Mouse (Mus musculus) gastrocnemius, postnatal 36 days (tissue): ENCODE data around the gene Wdr19. TPM values are rescaled to one million over a fixed set of nuclear protein-coding genes. Genes with fewer than 3 reads are reported as not detected.
"Not testable (repeated sequence)": the region's sequence is repeated elsewhere in the genome, so short reads cannot be mapped to it uniquely, and the experiment has no call there.

ENCODE experiments used
- DNase-seq, 2 experiments: peaks; one replicate each; pipeline ENCODE4 v3.0.0; 2022
- intact Hi-C: fragments of 180-260 bp; cut with DNase I; formaldehyde crosslinking; loops from one replicate; pipeline ENCODE4 v1.15.1; 2025
- total RNA-seq, 2 experiments: library from RNA; stranded (reverse); gene quantifications; 2 replicates each; pipeline ENCODE4 v1.2.3; 2021

Gene Wdr19
- total RNA-seq, 2 experiments from 2014 or later, result 1.1 to 1.9 TPM

DNA sequence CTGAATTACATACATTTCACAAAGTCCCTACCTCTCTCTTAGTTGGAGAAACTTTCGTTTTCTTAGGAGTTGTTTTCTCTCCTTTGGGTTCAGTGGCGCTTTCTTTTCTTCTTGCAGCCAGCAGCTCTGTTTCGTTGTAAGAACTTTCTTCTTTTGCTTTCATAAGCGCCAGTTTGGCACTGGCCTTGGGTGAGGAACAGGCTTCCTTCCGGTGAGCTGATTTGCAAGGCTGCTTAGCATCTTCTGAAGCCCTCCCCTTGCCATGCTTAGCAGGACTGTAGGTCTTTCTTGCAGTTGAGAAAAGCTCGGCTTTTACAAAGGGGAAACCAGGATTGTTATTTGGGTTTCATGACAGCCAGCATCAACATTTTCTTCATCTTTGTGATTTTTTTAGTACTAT lies 94.1 kb downstream of the Wdr19 start:
- intact Hi-C loops, result no loop called here
- DNase-seq, result no peak

GRCm38 (mm10) chr5:65294270-65294669 lies 94.8 kb downstream of the Wdr19 start:
- no peak for DNase-seq

DNA sequence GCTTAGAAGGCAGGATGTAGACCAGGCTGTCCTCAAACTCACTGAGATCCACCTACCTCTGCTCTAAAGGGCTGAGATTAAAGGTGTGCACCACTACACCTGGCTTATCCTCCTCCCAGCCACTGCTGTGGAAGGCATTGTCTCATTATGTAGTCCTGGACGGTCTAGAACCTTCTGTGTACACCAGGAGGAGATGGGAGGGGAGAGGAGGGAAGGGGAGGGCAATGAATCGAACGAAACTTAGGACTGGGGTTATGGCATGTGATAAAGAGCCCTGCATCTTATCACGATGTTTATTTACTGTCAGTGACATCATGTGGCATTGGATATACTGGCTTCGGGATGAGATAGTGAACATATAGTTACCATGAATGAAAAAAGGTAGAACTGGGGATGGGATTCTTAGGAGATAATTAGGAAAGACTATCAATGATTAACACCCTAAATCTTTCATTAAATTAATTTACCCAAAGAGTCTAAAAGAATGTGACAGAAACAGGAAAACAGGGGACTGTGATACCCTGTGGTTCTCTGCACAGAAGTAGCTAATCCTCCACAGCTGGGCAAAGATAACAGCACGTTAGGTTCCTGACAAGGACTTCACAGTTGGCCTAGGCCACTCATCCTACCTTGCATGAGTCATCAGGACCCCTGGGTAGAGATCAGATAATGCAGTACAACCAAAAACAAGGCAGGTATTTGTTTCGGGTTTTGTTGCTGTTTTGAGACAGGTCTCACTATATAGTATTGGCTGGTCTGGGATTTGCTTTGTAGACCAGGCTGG lies 98.9 kb downstream of the Wdr19 start:
- no peak for DNase-seq
- intact Hi-C loops, result no loop called here

More at GRCm38 (mm10) chr5:65294270-65294669, 94.8 kb downstream of the Wdr19 start:
- intact Hi-C loops, result no loop called here

DNA sequence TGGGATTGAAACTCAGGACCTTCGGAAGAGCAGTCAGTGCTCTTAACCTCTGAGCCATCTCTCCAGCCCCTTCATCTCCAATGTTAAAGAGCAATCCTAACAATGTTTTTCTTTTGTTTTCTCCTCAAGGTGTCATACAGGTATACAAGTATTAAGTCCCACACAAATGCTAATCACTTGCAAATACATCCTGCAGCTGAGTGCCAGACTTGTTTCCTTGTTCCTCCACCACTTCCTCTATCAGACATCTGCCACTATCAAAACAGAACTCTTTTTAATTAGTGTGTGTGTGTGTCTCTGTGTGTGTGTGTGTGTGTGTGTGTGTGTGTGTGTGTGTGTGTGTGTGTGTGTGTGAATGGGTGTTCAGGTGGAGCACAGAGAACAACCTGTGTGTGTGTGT lies 100.1 kb downstream of the Wdr19 start:
- intact Hi-C loops, DNase-seq: not testable (repeated sequence)

DNA sequence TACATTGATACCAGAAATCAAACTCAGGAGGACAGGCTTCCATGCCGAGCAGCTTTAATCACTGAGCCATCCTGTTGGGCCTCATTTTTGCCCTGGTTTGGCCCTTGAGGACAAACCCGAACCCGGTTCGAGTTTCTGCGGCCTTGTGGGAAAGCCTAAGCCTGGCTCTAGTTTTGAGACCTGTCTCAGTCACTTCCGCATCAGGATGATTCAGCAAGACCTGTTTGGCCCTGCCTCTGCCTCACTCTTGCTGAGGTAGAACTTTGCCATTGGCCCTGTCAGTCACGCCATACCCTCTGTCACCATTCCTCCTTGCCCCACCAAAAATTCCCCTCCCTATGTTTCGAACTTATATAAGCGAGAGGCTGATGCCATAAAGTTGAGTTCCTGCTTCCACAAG lies 100.6 kb downstream of the Wdr19 start:
- DNase-seq, result no peak
- intact Hi-C loops, result no loop called here

GRCm38 (mm10) chr5:65305516-65305915 lies 106.0 kb downstream of the Wdr19 start:
- DNase-seq, result no peak
- intact Hi-C loops, result no loop called here

DNA sequence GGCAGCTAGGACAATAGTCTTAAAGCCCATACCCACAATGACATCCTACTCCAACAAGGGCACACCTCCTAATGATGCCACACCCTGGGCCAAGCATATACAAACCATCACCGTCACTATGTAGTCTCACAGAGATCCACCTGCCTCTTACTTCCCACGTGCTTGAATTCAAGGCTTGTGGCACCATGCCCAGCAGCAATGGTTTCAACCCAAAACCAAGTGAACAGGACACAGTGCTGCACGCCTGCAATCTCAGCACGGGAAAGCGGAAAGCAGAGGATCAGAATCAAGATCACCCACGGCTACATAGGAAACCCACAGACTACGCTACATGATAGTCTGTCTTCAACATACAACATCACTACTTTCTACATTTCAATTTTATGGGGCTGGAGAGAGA lies 108.7 kb downstream of the Wdr19 start:
- DNase-seq, result no peak
- intact Hi-C loops, result no loop called here

DNA sequence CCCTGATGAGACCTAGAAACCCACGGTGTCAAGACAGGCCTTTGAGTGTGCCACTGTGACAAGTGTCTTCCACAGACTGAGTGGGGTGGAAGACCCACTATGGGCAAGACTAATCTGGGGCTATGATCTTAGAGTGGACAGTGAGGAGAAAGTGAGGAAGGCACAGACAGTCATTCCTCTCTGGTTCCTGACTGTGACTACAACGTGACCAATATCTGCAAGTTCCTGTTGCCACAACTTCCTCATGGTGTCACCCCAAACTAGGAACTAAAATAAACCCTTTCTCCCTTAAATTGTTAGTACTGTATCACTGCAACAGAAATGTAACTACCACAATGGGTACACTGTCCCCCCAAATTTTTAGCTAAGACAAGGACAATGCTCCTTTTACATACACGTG lies 109.4 kb downstream of the Wdr19 start:
- DNase-seq, result no peak
- intact Hi-C loops, result no loop called here

Other genes with a start within 250 kb of the Wdr19 start
- gene Tlr6, start 239.6 kb upstream of the Wdr19 start, total RNA-seq, result 1 to 10 TPM; 1.0 TPM
- gene Fam114a1, start 229.6 kb upstream of the Wdr19 start, total RNA-seq, result 10 to 100 TPM; 10.0 to 12.4 TPM
- gene Tmem156, start 107.6 kb upstream of the Wdr19 start, total RNA-seq, result not detected
- 1 to 10 TPM; 5.4 to 7.3 TPM for gene Klhl5, start 92.2 kb upstream of the Wdr19 start, total RNA-seq
- 10 to 100 TPM; 17.9 to 21.1 TPM for gene Rfc1, start 136.0 kb downstream of the Wdr19 start, total RNA-seq
- under 1 TPM; 0.15 to 0.18 TPM for gene Klb, start 148.6 kb downstream of the Wdr19 start, total RNA-seq
- gene Rpl9, start 191.7 kb downstream of the Wdr19 start, total RNA-seq, result 100 to 1,000 TPM; 421 to 512 TPM
- gene Lias, start 191.8 kb downstream of the Wdr19 start, total RNA-seq, result 10 to 100 TPM; 42.3 to 44.5 TPM
- 10 to 100 TPM in 1 of 2 experiments, 1 to 10 TPM in 1; 9.2 to 10.1 TPM for gene Ugdh, start 236.3 kb downstream of the Wdr19 start, total RNA-seq